Mouse (Mus musculus) midbrain, embryonic 16.5 days (tissue): Measurements from ENCODE around the gene Tmem210. TPM values are rescaled to one million over a fixed set of nuclear protein-coding genes. Genes with fewer than 3 reads are reported as not detected.
A peak's percentile ranks its signal among the peaks of the same experiment; 100 is the strongest.

Experiments used
- ATAC-seq: fragments of 200-750 bp; cut with Nextera tagmentation; 2 replicates; pipeline ENCODE4 v1.8.0; 2017; ENCODE audit warnings: moderate TSS enrichment
- H3K27ac ChIP-seq: fragments of 300-500 bp; sonication (generic); 2 replicates; pipeline ENCODE4 v1.5.1; 2014; ENCODE audit warnings: mild to moderate bottlenecking, low read length, mixed read lengths
- H3K27me3 ChIP-seq: fragments of 300-500 bp; sonication (generic); 2 replicates; pipeline ENCODE4 v1.6.1; 2014; ENCODE audit warnings: low read depth, low read length, mixed read lengths; ENCODE audit not compliant: control insufficient read depth, insufficient read depth
- H3K36me3 ChIP-seq: fragments of 300-500 bp; sonication (generic); 2 replicates; pipeline ENCODE4 v1.6.1; 2014; ENCODE audit warnings: mild to moderate bottlenecking, low read length, moderate library complexity, mixed read lengths; ENCODE audit not compliant: control insufficient read depth, insufficient read depth
- H3K4me1 ChIP-seq: fragments of 300-500 bp; sonication (generic); 2 replicates; pipeline ENCODE4 v1.6.1; 2014; ENCODE audit warnings: mild to moderate bottlenecking, low read length, mixed read lengths; ENCODE audit not compliant: control insufficient read depth, insufficient read depth
- H3K4me2 ChIP-seq: fragments of 300-500 bp; sonication (generic); 2 replicates; pipeline ENCODE4 v1.6.1; 2014; ENCODE audit warnings: mild to moderate bottlenecking, low read length, mixed read lengths
- H3K4me3 ChIP-seq: fragments of 300-500 bp; sonication (generic); 2 replicates; pipeline ENCODE4 v1.5.1; 2014; ENCODE audit warnings: low read depth, mild to moderate bottlenecking, low read length, moderate library complexity, mixed read lengths
- H3K9ac ChIP-seq: fragments of 300-500 bp; sonication (generic); 2 replicates; pipeline ENCODE4 v1.6.1; 2014; ENCODE audit warnings: low read depth, low read length, mixed read lengths
- H3K9me3 ChIP-seq: fragments of 300-500 bp; sonication (generic); replicated peaks from 2 replicates; pipeline ENCODE4 v1.6.1; 2014; ENCODE audit warnings: mild to moderate bottlenecking, low read length, mixed read lengths; ENCODE audit not compliant: control insufficient read depth, poor library complexity, severe bottlenecking
- WGBS: fragments of 180-500 bp; shearing (Covaris S2); extraction: QIAGEN DNeasy Blood & Tissue Kit; methylation state at CpG from one replicate; pipeline ENCODE4 v1.1.7; 2014; 5-methylcytosine and 5-hydroxymethylcytosine counted together
- polyA plus RNA-seq: library from polyadenylated mRNA; unstranded; fragments of >200 nt; fragmentation: Nextera tagmentation; extraction: Ambion mirVana; gene quantifications from 2 replicates; pipeline ENCODE4 v1.2.1, GENCODE M21; 2015

Gene Tmem210
- polyA plus RNA-seq, 1 experiment from 2014 or later: not detected

DNA sequence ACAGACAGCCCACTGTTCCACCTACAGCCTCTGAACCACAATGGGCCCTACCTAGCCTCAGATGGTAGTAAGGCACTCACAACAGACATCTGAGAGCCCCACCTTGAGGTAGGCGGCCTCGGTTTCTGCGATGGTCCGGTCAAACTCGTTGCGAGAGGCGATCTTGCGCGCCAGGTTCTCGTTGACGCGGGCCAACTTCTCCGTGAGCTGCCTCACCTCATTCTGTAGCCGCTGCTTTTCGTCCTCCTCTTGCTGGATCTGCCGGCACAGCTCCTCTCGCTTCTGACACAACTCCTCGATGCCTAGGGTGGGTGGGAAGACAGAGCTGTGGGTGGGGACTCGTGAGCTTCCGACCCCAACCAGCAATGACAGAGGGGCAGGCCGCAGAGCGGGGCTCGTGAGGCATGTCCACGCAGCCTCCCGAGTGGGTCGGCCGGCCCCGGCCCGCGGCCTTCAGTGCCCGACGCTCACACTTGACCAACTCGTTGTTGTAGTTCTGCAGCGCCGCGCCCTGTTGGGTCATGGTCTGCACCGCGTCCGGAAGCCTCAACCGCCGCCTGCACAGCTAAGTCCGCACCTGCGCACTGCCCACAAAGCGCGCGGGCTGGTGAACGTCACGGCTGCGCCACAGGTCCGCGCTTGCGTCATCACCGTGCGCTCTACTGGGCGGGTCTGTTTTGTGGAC lies 16.0 kb upstream of the Tmem210 start, which contains the start of the genes Ssna1 and Anapc2:
TSS of gene Ssna1 (minus strand) at position 612 of the 685 bp plus-strand sequence.
TSS of gene Anapc2 (plus strand) at position 652 of the 685 bp plus-strand sequence.
- peak within 1 kb of the TSS; percentile 73 for H3K27ac ChIP-seq
- peak within 1 kb of the TSS; percentile 89 for H3K4me3 ChIP-seq
- peaks cover 22% of the 10 kb centered on the region for H3K36me3 ChIP-seq
- H3K4me2 ChIP-seq: peak within 1 kb of the TSS; percentile 99
- no peaks in the 10 kb centered on the region for H3K27me3 ChIP-seq
- no peaks in the 10 kb centered on the region for H3K9me3 ChIP-seq
- under 1% methylated on average over 55 of the region's 55 CpGs for WGBS
- peaks cover 34% of the 10 kb centered on the region for H3K4me1 ChIP-seq
- peak within 1 kb of the TSS; percentile 94 for H3K9ac ChIP-seq
- ATAC-seq: peak; percentile 94

DNA sequence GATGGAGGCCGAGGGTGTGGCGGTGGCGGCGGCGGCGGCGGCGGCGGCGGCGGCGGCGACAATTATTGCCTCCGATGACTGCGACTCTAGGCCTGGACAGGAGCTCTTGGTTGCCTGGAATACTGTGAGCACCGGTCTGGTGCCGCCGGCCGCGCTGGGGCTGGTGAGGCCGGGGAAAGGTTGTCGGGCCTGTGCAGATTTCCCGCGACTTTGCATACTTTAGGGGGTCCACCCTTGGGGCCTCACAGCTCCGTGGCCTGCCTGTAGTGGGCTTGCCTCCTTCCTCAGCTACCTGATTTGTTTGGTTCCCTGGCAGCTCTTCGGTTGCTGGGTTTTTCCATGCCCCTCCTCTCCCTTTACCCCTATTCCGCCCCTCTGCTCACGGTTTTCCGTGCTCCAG lies 15.4 kb upstream of the Tmem210 start:
- Histone ChIP-seq H3K36me3 (peaks cover 23% of the 10 kb centered on the region), H3K4me1 (peaks cover 29% of the 10 kb centered on the region), H3K4me3 (peak overlapping the region; percentile 89)

DNA sequence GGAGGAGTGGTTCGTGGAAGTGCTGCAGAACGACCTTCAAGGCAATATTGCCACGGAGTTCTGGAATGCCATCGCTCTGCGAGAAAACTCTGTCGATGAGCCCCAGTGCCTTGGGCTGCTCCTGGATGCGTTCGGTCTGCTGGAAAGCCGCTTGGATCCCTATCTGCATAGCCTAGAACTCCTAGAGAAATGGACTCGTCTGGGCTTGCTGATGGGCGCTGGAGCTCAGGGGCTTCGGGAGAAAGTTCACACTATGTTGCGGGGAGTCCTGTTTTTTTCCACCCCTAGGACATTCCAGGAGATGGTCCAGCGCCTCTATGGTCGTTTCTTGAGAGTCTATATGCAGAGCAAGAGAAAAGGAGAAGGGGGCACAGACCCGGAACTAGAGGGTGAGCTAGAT lies 14.9 kb upstream of the Tmem210 start:
- Histone ChIP-seq H3K27ac (peak overlapping the region; percentile 73), H3K4me1 (peaks cover 28% of the 10 kb centered on the region), H3K4me2 (peak overlapping the region; percentile 99), H3K36me3 (peaks cover 28% of the 10 kb centered on the region), H3K4me3 (peak overlapping the region; percentile 89), H3K9ac (peak overlapping the region; percentile 94), H3K9me3 (no peaks in the 10 kb centered on the region), H3K27me3 (no peaks in the 10 kb centered on the region)
- ATAC-seq: no peak
- WGBS: 42% methylated on average over 16 of the region's 16 CpGs

More for the DNA sequence above, 15.4 kb upstream of the Tmem210 start:
- Histone ChIP-seq H3K4me2 (peak overlapping the region; percentile 99), H3K9me3 (no peaks in the 10 kb centered on the region), H3K27ac (peak overlapping the region; percentile 73), H3K9ac (peak overlapping the region; percentile 94), H3K27me3 (no peaks in the 10 kb centered on the region)
- under 1% methylated on average over 29 of the region's 29 CpGs for WGBS
- ATAC-seq: peak; percentile 72

DNA sequence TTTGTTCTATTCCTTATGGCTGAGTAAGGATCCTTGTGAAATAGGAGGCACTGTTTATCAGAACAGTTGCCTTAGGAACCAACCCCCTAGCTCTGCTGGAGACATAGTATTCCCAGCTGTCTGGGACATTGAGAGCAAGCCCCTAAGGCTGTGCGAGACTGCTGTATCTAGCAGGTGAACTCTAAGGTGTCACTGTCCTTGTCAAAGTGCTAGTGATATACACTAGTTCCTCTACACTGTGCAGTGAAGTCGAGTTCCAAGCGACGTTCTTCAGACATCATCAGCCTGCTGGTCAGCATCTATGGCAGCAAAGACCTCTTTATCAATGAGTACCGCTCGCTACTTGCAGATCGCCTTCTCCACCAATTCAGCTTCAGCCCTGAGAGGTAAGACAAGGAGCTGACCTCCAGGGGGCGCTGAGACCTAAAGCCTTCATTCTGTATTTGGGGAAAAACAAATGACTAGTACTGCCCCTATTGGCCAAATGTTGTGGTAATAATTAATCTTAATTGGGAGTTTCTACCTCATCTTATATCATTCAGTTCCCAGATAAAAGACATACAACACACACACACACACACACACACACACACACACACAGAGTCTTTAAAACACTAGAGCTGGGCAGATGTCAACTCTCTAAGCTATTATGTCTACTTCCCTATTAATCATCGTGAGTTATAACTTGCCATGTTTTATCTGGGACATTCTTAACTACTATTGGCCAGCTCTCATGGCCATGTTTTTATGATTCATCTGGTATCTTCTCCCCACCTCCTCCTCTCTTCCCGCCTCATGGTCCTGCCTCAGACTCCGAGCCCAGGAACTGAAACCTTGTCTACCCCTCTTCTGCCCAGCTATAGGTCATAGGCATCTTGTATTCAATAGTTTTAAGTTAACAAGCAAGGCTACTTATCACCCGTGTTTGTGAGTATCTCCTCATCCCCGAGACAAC lies 8.7 kb upstream of the Tmem210 start:
- peaks cover 48% of the 10 kb centered on the region for H3K36me3 ChIP-seq
- no peak overlapping the region for H3K27ac ChIP-seq
- H3K4me1 ChIP-seq: 0 out of 2 replicates have a peak, but pooled peaks cover 2% of the 10 kb centered on the region
- no peak overlapping the region for H3K4me3 ChIP-seq
- WGBS: 62% methylated on average over 13 of the region's 13 CpGs
- H3K27me3 ChIP-seq: no peaks in the 10 kb centered on the region
- no peaks in the 10 kb centered on the region for H3K9me3 ChIP-seq
- H3K4me2 ChIP-seq: no peak overlapping the region
- ATAC-seq: peak; percentile 51
- H3K9ac ChIP-seq: no peak overlapping the region

DNA sequence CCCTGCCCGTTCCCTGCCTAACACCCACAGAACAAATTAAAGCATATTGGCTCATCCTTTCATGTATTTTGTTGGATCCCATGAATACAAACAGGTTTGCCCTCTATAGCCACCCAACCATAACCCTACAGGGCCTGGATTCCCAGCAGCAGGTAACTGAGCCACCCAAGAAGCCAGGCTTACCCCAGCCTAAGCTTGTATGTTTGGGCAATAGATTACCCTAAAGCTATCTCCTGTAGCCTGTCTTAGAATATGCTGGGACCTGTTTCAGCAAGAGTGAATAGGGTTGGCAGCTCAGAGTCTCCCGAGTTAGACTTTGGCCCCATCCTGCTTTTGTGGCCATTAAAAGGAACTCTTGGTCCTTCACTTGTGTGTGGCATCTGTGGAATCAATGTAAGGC lies 2.4 kb upstream of the Tmem210 start:
- Histone ChIP-seq H3K9me3 (no peaks in the 10 kb centered on the region), H3K27ac (no peak overlapping the region), H3K4me2 (no peak overlapping the region), H3K4me1 (peaks cover 8% of the 10 kb centered on the region), H3K36me3 (peaks cover 27% of the 10 kb centered on the region), H3K9ac (no peak overlapping the region), H3K4me3 (no peak overlapping the region), H3K27me3 (peaks cover 19% of the 10 kb centered on the region)
- whole genome bisulfite sequencing: 92% methylated on average over 2 of the region's 2 CpGs
- ATAC-seq: no peak

DNA sequence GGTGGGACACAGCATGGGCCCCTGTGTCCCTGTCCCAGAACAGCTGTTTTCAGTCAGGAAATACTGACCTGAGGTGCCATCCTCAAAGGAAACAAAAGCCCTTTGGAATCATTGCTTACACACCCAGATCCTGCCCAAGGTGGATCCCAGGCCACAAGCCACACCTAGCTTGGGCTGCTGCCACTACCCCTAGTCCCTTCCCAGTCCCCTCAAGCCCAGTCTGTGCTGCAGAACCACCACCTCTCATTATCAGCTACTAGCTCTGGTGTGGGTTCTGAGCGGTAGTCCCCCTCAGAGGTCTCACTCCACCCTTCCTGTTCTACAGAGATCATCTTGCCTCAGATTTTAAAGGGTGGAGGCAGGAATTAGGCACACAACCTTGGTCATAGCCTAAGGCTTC lies 1.6 kb upstream of the Tmem210 start:
- Histone ChIP-seq H3K4me1 (peaks cover 14% of the 10 kb centered on the region), H3K9ac (no peak overlapping the region), H3K9me3 (no peaks in the 10 kb centered on the region), H3K4me2 (no peak overlapping the region), H3K4me3 (no peak overlapping the region), H3K27me3 (peaks cover 26% of the 10 kb centered on the region), H3K27ac (no peak overlapping the region), H3K36me3 (peaks cover 22% of the 10 kb centered on the region)
- ATAC-seq: no peak
- WGBS: 87% methylated on average over 1 of the region's 1 CpGs

DNA sequence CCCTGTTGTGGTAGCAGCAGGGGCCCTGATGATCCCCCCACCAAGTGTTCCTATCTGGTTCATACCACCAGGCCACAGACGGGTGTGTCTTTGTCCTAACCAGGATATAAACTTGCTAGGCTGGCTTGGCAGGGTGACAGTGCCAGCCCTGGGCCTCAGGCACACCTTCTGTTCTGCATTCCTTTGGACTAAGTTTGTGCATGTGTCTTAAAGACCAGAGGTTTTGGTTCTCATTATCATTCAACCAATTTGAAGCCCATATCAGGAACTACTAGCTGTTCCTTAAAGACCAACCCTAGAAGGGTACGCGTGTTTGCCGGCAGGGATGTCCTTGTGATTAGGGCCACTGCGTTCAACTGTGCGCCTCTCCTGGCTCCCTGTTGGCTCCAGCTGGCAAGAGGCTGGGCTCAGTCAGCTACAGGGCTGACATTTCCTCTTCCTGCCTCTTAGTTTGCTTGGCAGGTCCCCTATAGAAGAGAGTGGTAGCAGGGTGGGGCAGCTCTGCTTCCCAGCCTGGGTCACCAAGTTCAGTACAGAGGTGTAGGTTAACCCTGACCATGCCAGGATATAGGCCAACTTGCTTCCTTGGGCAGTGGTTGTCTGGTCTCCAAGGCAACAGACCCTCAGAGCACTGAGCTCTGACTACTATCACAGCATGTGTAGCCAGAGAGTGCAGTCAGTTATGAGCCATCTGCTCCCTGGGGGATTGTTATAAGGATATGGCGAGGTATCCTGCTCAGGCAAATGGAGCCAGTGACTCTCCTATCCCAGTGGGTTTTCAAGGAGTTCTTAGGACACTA lies 908 bp upstream of the Tmem210 start:
- whole genome bisulfite sequencing: 59% methylated on average over 7 of the region's 7 CpGs
- H3K36me3 ChIP-seq: peaks cover 22% of the 10 kb centered on the region
- no peaks in the 10 kb centered on the region for H3K9me3 ChIP-seq
- ATAC-seq: no peak
- no peak overlapping the region for H3K4me3 ChIP-seq
- no peak overlapping the region for H3K4me2 ChIP-seq
- H3K4me1 ChIP-seq: peaks cover 18% of the 10 kb centered on the region
- H3K27me3 ChIP-seq: peaks cover 33% of the 10 kb centered on the region
- H3K27ac ChIP-seq: no peak overlapping the region
- H3K9ac ChIP-seq: no peak overlapping the region

DNA sequence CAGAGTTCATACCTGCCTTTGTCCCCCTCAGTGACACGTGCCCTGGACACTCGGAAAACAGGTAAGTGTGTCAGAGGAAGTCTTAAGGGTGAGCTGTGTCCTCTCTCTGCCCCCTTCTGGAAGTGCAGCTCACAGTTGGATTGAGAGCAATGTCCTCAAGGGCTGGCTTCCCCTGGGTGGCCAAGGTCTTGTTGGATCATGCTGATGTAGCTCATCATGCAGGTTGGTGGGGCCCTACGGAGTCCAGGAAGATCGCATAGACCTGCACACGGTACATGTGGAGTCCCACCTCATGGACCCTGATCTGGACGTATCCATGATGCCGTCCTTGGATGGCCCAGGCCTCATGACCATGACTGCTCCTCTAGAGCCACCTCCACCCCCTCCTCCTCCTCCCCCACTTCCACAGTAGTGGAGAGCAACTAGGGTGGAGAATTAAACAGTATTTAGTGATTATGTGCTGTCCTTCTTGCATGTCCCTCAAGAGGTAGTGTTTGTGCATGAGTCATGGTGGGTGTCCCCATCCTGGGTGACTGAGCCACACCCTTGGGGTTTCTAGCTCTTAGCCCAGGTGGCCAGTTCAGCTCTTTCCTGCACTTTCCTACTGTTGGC lies 895 bp downstream of the Tmem210 start:
- Histone ChIP-seq H3K27ac (no peak overlapping the region), H3K9ac (no peak overlapping the region), H3K4me3 (no peak overlapping the region), H3K36me3 (peaks cover 19% of the 10 kb centered on the region), H3K4me2 (no peak overlapping the region), H3K27me3 (peaks cover 50% of the 10 kb centered on the region), H3K9me3 (no peaks in the 10 kb centered on the region), H3K4me1 (peaks cover 23% of the 10 kb centered on the region)
- no peak for ATAC-seq
- WGBS: 86% methylated on average over 7 of the region's 7 CpGs
